Mouse (Mus musculus) T-helper 2 cell (primary cell): ENCODE results near the gene Rnf34.

ENCODE experiments used
- in situ Hi-C: fragments of 300-600 bp; cut with MboI, MseI; formaldehyde crosslinking; loops from one replicate; pipeline ENCODE4 v1.15.1; 2025; ENCODE audit warnings: high pct_unique_total_duplicates

Gene Rnf34

DNA sequence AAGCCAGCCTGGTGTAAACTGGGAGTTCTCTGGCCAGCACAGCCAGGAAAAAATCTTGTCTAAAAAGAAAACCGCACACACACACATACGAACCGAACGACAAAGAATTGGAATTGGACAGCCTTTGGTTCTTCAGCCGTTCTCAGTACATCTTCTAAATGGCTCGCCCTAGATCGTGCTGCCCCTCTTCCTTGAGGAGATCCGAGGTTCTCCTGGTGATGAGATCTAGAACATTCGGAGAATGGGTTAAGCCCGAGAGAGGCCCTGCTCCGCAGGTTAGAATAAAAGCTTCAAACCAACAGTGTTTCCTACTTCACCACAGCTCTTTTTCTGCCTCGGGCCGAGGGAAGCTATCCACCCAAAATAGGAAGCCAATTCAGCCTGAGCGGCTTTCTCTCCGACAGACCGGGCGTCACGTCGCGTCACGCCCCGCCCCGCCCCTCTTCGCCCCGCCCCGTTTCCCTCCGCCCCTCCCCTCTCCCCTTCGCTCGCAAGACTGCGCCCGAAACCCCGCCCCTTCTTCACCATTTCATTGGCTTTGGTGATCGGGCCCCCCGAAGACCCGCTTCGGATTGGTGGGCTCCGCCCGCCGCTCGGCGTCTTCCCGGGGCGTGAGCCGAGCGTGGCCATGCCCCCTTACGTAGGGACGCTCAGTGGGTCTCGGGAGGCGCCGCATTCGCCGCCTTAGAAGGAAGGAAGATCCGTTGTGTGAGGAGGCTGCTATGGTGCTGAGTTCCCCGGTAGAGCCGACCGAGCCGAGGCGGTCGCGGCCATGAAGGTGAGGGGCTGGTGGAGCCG, at the start of gene Rnf34:
Gene Rnf34, plus strand, starts transcription at position 528 of the 798 bp plus-strand sequence.
- in situ Hi-C loops = loop anchor here (10.0 kb wide), 1 partner anchor 815 kb away; no protein-coding TSS in a partner anchor

DNA sequence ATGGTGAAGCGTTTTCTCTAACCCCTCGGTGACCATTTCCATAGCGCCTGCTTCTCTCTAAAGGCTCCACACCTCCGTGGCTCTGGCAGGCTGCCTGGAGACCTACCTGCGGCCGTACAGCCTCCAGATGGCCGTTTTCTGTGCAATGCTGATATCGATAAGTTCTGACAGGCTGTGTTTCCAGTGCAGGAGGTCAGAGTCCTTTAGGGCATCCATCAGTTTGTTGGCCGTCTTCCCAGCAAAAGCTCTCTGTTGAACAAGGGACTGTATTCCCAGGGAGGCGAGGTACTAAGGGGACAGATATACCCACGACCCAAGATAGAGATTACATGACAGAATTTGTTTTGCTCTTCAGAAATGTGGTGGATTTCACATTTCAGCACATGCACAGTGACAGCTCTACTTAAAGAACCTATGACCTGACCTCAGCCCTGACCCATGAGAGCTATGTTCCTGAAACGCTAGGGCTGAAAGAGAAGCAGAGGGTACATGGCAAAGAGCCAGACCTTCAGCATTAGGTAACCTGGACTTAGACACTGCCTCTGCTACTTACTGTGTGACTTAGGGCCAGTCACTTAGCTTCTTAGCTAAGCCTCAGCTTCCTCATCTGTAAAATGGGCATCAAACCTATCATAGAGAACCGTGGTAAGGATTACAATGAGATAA, 49.4 kb upstream of the Rnf34 start:
- in situ Hi-C loops = no loop called here

DNA sequence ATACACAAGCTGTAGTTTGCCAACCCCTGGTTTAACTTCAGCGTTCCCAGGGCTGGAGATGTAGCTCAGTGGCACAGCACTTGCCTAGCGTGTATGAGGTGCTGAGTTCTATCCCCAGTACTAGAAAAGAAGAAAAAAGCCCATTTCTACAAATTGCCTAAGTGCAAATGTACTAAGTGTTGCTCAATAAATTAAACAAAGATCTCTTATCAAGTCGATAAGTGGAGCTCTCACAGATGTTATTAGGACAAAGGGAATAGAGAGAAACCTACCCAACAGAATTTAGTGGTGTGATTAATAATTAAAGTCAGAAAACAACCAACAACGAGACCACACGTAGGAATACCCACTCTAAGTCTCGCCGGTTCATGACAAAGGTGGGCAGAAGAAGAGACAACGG, 48.2 kb upstream of the Rnf34 start:
- in situ Hi-C loops = no loop called here

DNA sequence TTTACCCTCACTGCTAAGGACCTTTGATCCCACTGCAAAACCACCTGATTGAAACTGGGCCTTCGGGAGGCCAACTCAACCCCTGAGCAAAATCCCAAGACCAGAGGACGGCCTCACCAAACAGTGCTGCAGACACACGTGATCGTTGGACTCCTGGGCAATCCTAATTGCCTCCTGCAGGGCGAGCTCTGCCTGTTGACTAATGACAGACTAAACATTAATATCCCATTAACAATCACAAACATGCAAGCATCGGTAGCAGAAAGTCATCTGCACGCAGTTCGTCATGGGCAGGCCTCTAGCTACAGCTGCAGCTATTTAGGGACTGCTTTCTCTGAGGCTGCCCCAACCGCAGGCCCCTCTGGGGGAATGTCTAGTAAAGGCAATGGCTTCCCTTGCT, 47.1 kb upstream of the Rnf34 start:
- in situ Hi-C loops = no loop called here

DNA sequence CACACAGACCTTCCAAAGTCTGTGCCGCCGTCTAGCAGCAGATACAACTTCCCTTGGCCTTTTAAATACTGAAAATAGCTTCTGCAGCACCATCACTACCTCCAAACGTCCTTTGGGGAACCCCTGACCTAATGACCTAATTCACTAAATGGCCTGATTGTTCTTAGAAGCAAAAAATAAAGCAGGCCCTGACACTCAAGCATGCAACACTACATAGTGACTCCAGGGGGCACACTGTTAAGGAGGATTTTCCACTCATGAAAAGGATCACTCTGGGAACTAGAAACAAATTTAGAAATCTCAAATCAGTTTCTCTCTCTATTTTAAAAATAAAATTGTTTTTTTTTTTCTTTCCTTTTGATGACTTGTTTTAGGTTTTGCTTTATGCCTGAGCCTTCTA, 44.3 kb upstream of the Rnf34 start:
- in situ Hi-C loops = no loop called here

DNA sequence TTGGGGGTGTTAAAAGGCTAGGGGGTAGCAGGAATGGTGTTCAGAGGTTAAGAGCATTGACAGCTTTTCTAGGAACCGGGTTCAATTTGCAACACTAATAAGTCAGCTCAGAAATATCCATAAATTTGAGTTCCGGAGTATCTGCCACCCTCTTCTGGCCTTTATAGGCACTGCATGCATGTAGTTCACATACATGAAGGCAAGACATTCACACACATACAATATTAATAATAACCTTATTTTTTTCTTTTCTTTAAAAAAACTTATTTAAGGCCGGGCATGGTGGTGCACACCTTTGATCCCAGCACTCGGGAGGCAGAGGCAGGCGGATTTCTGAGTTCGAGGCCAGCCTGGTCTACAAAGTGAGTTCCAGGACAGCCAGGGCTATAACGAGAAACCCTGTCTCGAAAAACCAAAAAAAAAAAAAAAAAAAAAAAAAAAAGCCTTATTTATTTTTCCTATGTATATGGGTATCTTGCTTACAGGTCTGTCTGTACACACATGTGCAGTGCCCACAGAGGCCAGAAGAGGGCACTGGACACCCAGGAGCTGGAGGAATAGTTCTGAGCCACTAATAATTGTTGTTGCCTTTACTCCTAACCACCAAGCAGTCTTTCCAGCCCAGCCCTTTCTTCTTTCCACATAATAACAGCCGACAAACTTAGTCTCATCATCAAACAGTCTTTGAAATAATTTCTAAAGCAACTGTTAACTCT, 38.3 kb upstream of the Rnf34 start:
- in situ Hi-C loops = no loop called here

DNA sequence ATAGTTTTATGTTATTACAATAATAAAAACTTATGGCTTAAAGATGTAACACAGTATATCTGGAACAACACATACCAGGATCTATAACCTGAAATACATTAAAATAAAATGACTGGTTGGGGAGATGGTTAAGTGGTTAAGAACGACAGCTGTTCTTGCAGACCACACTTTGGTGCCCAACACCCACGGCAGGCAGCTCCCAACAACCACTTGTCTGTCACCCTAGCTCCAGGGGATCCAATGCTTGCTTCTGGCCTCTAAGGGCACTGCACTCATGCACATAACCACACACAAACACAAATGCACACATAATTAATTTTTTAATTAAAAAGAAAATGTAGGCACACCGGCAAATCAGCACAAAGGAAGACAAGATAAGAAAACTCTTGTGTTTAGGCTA, 37.1 kb upstream of the Rnf34 start:
- in situ Hi-C loops = no loop called here

DNA sequence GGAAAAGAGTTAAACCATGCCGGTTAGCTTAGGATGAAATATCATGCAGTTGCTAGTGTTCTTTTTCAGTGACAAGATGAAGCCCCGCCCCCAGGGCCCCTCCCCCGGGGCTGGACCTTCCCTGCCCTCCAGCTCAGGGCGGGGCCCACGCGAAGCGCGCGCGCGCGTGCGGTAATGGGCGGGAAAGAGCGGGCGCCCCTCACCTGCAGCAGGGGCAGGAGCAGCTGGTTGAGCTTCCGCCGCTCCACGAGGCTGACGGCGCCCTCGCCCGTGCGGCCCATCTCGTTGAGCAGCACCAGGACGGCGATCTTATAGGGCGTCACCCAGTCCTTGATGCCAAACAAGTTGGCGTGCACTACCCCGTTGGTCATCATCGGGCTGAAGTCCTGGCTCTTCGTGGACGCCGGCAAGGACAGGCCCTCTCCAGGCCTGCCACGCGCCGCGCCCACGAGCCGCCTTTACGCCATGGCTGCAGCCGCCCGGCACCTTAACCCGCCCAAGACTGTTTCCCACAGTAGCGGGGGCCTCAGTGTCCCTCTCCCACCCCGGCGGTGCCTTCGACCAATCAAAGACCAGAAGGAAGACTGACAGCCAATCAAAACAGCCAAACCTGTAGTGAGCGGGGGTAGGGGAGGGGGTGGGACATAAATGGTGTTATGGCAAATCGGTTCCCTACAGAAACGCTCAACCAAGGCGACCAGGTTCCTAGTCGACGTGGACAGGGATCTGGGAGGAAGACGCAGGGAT, 28.9 kb upstream of the Rnf34 start, which contains the start of gene Anapc5:
Gene Anapc5, minus strand, starts transcription at position 563 of the 747 bp plus-strand sequence.
- in situ Hi-C loops = loop anchor here (10.0 kb wide), 1 partner anchor 1084 kb away; the partner anchor contains the start of gene Denr

DNA sequence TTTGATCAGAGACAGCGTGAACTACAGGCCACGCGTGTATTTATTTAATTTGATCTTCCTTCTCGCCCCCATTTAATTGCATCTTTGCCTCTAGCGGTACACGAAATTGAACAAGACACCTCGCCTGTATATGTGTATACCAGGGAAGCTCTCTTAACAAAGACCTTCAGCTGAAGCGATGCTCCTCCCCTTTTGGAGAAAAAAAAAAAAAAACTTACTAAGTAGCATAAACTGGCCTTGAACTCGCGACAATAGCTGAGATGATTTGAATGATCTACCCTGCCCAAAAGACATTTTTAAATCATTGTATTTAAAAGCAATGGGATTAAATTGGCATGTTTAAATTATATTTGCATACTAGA, 28.3 kb upstream of the Rnf34 start:
- in situ Hi-C loops = loop anchor here (10.0 kb wide), 1 partner anchor 1083 kb away; the partner anchor contains the start of gene Denr

DNA sequence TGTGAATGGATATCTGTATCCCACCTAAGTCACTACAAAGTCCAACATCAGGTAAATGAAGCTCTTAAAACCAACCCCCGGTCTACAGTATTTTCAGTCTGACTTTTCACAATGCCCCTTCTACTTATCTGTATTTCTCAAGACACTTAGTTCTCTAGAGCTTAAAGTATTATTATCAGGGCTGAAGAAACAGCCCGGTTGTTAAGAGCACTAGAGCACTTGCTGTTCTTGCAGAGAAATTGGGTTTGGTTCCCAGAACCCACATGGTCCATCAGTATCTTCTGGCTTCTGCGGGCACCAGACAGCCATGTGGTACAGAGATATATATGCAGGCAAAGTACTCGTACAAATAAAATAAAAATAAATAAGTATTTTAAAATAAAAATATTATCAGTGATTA, 27.4 kb upstream of the Rnf34 start:
- in situ Hi-C loops = loop anchor here (10.0 kb wide), 1 partner anchor 1082 kb away; the partner anchor contains the start of gene Denr

DNA sequence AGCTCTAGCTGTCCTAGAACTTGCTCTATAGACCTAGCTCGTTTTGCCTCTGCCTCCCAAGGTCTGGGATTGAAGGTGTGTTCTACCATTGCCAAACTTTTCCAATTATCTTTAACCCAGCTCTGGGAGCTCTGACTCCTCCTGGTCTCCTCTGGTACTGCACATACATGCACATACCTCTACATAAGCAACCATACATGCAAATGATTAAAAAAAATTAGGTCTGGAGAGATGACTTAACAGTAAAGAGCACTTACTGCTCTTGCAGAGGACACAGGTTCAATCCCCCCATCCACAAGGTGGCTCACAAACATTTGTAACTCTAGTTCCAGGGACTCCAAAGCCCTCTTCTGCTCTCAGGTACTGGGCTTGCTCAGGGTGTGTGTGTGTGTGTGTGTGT, 25.9 kb upstream of the Rnf34 start:
- in situ Hi-C loops = loop anchor here (10.0 kb wide), 1 partner anchor 1081 kb away; the partner anchor contains the start of gene Denr

DNA sequence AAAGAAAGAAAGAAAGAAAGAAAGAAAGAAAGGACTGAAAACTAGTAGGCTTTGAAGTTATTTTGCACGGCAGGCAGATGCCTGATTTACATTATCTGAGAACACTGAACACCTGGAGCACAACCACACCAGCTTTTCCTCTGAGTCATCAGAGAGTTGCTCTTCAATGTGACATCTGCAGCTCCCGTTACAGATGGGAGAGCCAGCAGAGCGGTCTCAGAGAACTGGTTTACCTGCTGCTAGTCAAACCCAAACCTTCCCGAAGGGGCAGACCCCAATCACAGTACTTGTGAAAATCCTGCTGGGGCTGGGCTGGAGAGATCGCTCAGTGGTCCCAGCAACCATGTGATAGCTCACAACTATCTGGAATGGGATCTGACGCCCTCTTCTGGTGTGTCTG, 25.4 kb upstream of the Rnf34 start:
- in situ Hi-C loops = loop anchor here (10.0 kb wide), 1 partner anchor 1080 kb away; the partner anchor contains the start of gene Denr

DNA sequence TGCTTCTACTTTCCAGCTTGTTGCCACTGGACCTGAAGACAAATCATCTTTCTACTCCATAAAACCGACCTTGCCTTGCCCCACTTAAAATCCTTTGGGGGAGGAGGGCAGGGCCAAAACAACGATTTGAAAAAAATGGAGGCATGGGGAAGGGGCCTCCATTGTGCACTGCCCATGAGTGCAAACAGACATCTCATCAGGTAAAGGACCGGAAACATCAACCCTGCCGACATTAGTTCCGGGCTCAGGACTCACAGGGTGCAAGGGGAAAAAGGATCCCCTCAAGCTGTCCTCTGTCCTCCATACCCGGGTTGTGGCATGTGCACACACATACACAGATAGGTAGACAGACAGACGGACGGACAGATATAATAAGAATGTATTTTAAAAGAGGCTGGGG, 24.7 kb upstream of the Rnf34 start:
- in situ Hi-C loops = loop anchor here (10.0 kb wide), 1 partner anchor 1080 kb away; the partner anchor contains the start of gene Denr

DNA sequence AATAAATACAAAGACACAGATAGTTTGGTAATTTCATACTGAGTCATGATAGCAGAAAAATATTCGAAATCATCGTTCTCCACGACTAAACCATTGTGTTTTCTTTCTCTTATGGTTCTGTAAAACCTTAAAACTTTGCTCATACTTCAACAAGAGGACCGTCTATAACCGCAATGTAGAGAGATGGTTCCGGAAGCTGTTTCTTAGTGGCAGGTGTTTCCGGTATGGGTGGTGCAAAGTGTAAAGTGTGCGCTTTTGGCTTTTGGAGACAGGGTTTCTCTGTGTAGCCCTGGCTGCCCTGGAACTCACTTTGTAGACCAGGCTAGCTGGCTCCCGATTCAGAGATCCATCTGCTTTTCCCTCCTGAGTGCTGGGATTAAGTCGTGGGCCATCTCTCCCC, 17.3 kb upstream of the Rnf34 start:
- in situ Hi-C loops = no loop called here

DNA sequence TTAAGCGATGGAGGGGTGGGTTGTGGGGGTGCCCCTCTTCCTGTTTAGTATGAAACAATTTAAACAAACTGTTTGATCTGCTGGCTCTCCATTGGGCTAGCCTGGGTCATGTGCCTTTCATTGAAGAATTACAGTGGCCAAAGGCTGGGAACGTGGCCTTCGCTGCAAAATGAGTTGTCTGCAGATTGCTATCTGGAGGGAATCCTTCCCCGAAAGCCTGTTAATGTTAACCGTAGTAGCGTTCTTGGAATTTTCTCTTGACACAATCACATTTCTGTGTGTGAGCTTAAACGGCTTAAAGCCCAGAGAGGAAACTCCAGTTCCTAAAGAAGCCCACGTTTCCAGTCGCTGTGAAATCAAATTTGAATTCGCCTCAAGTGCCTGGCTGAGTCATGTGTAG, 16.9 kb upstream of the Rnf34 start:
- in situ Hi-C loops = no loop called here

DNA sequence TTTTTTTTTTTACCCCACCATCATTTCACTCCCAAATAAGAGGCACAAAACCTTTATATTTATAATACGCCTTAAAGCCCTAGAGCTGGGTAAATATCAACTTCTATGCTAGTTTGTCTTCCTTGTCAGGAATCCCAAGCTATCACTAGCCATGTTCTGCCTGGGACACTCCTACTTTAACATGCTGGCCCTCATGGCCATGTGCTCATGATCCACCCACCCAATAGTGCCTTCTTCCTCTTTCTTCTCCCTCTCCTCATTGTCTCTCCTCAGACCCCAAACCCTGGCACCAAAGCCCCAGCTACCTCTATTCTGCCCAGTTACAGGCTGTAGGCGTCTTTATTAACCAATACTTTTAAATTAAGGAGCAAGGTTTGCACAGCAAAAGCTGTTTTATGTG, 8.7 kb upstream of the Rnf34 start:
- in situ Hi-C loops = no loop called here

DNA sequence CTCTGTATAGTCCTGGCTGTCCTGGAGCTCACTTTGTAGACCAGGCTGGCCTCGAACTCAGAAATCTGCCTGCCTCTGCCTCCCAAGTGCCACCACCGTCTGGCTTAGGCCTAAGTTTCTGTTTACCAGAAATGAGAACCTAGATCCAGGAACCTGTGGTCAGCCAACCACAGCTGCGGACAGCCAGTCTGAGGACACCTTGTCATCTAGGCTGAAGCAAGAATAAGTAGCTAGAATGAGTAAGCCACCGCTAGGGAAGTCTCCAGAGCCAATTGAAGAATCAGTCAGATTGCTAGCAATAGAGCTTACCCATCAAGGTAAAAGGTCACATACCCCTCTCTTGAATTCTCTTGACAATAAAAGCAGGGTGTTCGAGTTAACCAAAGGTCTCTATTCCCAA, 6.0 kb upstream of the Rnf34 start:
- in situ Hi-C loops = no loop called here

DNA sequence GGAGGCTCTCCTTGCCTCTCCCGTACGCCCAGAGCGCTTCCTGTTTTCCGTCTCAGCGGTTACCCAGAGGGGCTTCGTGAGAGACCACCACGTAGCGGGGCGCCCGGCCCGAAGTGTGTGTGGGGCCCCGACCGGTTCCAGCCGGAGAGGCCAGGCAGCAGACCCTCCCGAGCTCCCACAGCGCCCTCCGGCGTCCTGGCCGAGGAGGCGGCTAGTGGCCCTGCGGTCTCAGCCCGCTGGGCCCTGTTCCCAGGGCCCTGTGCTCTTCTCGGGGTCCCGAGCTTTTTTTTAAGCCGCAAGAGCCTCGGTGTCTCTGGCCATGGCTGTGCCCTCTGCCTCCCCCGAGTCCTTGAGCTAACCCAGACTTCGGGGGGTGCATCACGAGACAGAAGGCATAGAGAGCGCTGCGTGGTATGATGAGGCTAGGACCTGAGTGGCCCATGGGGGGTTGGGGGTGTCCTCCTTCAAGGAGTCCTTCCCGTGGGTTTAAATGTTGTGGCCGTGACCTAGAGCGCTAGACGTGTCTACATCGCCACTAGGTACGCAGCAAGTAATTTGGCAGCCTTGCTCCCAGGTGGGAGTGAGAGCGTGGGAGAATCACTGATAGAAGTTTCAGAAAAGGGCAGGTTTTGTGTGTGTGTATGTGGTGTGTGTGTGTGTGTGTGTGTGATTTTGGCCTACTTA, 613 bp downstream of the Rnf34 start:
- in situ Hi-C loops = loop anchor here (10.0 kb wide), 1 partner anchor 814 kb away; no protein-coding TSS in a partner anchor

DNA sequence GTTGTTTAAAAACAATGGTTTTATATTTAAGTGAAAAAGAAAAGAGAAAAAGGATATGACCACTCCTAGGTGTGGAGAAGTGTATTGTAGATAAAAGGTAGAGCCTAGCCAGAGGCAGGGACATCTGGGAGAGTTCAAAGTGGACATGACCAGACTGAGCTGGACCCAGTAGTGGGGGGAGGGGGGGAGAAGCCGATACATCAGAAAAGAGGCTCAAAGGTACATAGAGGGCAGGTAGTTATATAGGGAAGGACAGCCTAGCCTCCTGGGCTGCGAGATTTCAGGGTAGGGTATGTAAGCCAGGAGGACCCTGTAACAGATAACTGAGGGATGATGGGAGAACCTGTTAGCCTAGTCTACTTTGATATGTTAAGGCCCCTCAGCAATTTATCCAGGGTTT, 2.8 kb downstream of the Rnf34 start:
- in situ Hi-C loops = loop anchor here (10.0 kb wide), 1 partner anchor 812 kb away; no protein-coding TSS in a partner anchor

DNA sequence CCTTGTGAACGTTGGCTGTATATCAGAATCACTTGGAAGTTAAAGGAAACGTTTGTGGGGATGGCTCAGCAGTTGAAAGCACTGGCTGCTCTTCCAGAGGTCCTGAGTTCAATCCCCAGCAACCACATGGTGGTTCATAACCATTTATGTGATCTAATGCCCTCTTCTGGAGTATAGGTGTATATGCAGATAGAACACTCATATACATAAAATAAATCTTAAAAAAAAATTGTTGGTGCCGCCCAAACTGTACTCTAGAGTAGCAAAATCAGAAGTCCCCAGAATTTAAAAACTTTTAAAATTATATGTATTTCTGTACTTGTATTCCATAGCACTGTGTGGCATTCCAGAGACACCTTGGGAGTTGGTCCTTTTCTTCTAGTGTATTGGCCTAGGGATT, 6.0 kb downstream of the Rnf34 start:
- in situ Hi-C loops = loop anchor here (10.0 kb wide), 1 partner anchor 809 kb away; no protein-coding TSS in a partner anchor

DNA sequence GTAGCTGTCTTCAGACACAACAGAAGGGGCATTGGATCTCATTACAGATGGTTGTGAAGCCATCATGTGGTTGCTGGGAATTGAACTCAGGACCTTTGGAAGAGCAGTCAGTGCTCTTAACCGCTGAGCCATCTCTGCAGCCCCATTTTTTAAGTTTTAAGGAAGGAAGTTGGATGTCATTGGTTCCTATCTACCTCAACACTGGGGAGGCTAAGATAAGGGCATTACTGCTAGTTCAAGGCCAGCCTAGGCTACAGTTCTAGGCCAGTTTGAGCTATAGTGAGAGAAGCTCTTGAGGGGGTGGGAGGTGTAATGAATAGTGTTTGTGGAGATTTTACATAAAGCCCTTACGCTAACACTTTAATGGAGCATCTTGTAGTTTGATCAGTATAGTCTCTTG, 13.2 kb downstream of the Rnf34 start:
- in situ Hi-C loops = no loop called here
